In the genomic region with DNA sequence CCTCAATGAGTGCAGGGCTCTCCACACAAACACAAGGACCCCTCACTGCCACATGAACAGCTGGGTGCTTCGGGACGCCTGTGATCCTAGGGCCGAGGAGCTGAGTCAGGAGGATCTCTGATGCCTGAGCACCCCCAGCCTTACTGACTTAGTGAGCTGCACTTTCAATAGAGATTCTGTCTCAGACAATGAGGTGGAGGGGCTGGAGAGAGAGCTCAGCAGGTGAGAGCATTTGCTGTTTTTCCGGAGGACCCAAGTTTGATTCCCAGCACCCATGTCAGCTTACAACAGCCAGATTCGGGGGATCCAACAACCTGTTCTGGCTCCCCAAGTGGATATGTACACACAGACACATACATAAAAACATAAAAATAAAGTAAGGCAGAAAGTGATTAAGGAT, we compare ENCODE assay signal across 31 mouse cellular contexts.
"Had no signal": no experiment of that assay in that cellular context is flagged by ENCODE, and none has a peak within 500 bp of the region (broad histone marks: within the 10 kb centered on the region; RNA-seq: fewer than 3 reads in every experiment).

No protein-coding gene starts in this region.

- DNase-seq: left cerebral cortex, postnatal 4 days; liver; liver, embryonic 13.5 days; liver, postnatal 0 days; lung, adult 18-20 months; lung, adult 2 months; lung, embryonic 14.5 days; lung, postnatal 10 days; lung, postnatal 14 days; lung, postnatal 36 days; lung, postnatal 4 days; midbrain, embryonic 14.5 days had no signal

- H3K4me2 ChIP-seq: limb, embryonic 12.5 days; limb, embryonic 13.5 days; limb, embryonic 15.5 days; liver, embryonic 11.5 days; liver, embryonic 12.5 days; liver, embryonic 13.5 days; liver, embryonic 15.5 days; lung, embryonic 14.5 days; lung, embryonic 15.5 days; midbrain, embryonic 12.5 days; midbrain, embryonic 15.5 days; neural tube, embryonic 12.5 days had no signal

- H3K9me3 ChIP-seq: limb, embryonic 10.5 days; limb, embryonic 12.5 days; limb, embryonic 13.5 days; limb, embryonic 15.5 days; liver, embryonic 12.5 days; liver, embryonic 13.5 days; liver, embryonic 15.5 days; lung, embryonic 15.5 days; megakaryocyte, embryonic 14.5 days; midbrain, embryonic 10.5 days; midbrain, embryonic 12.5 days; midbrain, embryonic 15.5 days; neural tube, embryonic 12.5 days had no signal

- ATAC-seq: liver, embryonic 12.5 days; liver, postnatal 0 days; lung, postnatal 0 days; midbrain, embryonic 15.5 days; midbrain, embryonic 16.5 days had no signal

- H3K27ac ChIP-seq: left cerebral cortex, adult 2 months; limb, embryonic 10.5 days; limb, embryonic 12.5 days; limb, embryonic 13.5 days; limb, embryonic 15.5 days; liver, embryonic 12.5 days; liver, embryonic 13.5 days; liver, embryonic 14.5 days; liver, embryonic 15.5 days; lung, embryonic 15.5 days; macrophage; midbrain, embryonic 10.5 days; midbrain, embryonic 12.5 days; midbrain, embryonic 15.5 days; neural tube, embryonic 12.5 days had no signal

- H3K4me3 ChIP-seq: left cerebral cortex, adult 2 months; limb, embryonic 10.5 days; limb, embryonic 12.5 days; limb, embryonic 13.5 days; limb, embryonic 15.5 days; liver, embryonic 12.5 days; liver, embryonic 13.5 days; liver, embryonic 15.5 days; lung, embryonic 15.5 days; megakaryocyte, embryonic 14.5 days; midbrain, embryonic 10.5 days; midbrain, embryonic 12.5 days; midbrain, embryonic 15.5 days; myocyte; neural tube, embryonic 12.5 days had no signal

- H3K27me3 ChIP-seq: limb, embryonic 12.5 days; limb, embryonic 13.5 days; limb, embryonic 15.5 days; liver, embryonic 12.5 days; liver, embryonic 13.5 days; liver, embryonic 15.5 days; lung, embryonic 15.5 days; megakaryocyte, embryonic 14.5 days; midbrain, embryonic 12.5 days; midbrain, embryonic 15.5 days; neural tube, embryonic 12.5 days had no signal

- H3K4me1 ChIP-seq: limb, embryonic 12.5 days; limb, embryonic 13.5 days; limb, embryonic 15.5 days; liver, embryonic 12.5 days; liver, embryonic 13.5 days; liver, embryonic 15.5 days; lung, embryonic 15.5 days; midbrain, embryonic 10.5 days; midbrain, embryonic 12.5 days; midbrain, embryonic 15.5 days; neural tube, embryonic 12.5 days had no signal

- H3K9ac ChIP-seq: limb, embryonic 12.5 days; limb, embryonic 13.5 days; limb, embryonic 15.5 days; liver, embryonic 12.5 days; liver, embryonic 13.5 days; liver, embryonic 14.5 days; liver, embryonic 15.5 days; liver, postnatal 0 days; lung, embryonic 14.5 days; lung, embryonic 15.5 days; midbrain, embryonic 12.5 days; midbrain, embryonic 15.5 days; neural tube, embryonic 12.5 days had no signal
